Mouse (Mus musculus) gastrocnemius, postnatal 10 days (tissue): Measurements from ENCODE around the gene Cmtm4. TPM values are rescaled to one million over a fixed set of nuclear protein-coding genes. Genes with fewer than 3 reads are reported as not detected.

Source experiments
- DNase-seq: peaks from one replicate; pipeline ENCODE4 v3.0.0; 2021; ENCODE audit warnings: mixed read lengths
- total RNA-seq, 2 experiments: library from RNA; stranded (reverse); gene quantifications; 2 replicates each; pipeline ENCODE4 v1.2.3; 2021

Gene Cmtm4
- total RNA-seq, 2 experiments from 2014 or later: 6.3 to 7.6 TPM

DNA sequence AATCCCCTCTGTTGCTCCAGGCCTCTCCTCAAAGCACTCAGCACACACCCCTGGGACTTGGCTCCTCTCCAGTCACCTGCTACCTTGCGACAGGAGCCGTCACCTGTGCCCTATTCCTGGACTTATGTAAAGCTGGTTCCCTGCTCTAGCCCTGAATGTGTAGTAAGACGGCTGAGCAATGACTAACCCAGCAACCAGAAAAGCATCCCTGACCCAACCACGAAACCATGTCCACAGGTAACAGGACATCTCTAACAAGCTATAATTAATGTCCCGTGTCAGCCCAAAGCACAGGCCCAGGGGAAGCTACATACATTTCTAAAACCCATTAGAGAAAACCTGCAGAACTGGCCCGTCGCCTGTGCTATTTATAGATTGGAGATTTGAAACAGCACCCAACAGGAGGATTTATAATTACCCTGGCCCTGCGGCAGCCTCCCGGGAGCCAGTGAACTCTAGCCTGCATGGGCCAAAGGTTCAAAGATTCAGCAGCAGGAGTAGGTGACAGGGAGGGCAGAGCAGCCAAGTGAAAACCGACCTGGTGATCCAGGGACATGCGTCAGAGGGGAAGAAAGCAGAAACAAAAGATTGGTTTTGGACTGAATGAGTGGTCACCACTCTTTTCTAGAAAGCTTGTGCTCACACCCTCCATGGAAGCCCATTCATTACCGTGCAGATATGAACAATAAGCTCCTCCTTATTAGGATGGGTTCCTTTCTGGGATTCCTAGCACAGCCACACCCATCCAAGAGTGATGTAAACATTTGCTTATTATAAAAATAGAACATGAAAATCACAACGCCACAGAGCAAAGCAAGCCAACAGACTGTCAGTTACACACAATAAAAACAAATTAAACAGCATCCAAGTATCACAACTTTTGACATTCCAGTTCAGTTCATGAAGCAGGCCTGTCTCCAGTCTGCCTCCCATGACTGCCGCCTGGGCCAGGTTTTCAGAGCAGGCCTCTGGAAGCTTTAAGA is 20.5 kb downstream of the Cmtm4 start:
- DNase-seq: peak; percentile 29

DNA sequence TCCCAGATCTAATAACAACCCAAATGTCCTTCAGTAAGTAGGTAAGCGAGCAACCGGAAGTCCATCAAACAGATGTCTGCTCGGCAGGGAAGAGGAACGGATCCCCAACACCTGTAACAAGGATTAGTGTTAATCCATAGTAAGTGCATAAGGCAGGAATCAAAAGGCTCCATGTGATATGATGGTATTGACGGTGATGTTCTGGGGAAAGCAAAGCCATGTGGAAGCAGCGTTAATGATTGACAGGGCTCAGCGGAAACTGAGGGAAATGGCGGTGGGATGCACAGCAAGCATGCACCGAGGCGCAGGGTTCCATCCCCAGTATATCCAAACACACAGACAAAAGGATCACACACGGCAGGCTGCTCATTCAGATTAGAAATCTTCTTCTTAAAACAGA is 21.3 kb downstream of the Cmtm4 start:
- no peak for DNase-seq

DNA sequence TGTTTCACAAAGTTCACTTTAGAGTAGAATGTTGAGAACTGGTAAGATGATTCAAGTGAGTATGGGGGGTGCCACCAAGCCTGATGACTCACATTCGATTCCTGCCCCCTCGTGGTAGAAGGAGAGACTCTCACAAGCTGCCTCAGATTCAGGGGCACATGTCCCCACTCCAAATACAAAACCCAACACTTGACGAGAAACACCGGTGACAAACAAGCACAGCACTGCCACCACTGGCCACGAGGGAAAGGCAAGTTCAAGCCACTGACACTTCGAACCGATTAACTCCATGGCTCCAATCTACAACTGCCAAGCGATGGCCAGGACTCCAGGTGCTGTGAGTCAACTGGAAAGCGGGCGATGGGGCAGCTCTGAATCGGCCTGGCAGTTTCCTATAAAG is 21.8 kb downstream of the Cmtm4 start:
- no peak for DNase-seq

DNA sequence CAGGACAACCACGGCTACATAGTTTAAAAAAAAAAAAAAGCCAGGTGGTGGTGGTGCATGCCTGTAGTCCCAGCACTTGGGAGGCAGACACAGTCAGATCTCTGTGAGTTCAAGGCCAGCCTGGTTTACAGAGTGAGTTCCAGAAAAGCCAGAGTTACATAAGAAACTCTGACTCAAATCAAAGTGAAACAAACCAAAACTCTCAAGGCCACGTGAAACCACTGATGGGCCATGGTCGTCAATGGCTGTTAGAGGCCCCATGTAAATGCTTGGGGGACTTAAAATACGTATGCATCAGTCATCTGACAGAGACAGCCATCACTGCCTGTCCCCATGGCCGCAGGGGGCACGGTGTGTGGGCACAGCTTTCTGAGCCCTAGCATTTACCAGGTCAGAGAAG is 24.5 kb downstream of the Cmtm4 start:
- no peak for DNase-seq

DNA sequence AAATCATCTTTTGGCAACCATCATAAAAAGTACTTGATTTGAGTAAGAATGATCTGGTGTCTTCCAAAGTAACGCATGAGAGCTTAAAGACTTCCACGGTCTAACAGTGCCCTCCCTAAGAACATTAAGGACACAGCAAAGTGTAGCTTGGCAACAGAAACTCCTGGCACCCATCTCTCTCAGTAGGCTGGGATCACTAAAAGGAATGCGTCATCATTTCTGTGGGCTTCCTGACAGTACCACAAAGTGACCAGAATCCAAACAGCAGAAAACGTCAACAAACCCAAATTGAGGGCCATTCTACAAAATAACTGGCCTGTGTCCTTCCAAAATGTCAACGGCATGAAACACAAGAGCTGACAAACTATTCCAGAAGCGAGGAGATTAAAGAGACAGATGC is 25.5 kb downstream of the Cmtm4 start:
- no peak for DNase-seq

DNA sequence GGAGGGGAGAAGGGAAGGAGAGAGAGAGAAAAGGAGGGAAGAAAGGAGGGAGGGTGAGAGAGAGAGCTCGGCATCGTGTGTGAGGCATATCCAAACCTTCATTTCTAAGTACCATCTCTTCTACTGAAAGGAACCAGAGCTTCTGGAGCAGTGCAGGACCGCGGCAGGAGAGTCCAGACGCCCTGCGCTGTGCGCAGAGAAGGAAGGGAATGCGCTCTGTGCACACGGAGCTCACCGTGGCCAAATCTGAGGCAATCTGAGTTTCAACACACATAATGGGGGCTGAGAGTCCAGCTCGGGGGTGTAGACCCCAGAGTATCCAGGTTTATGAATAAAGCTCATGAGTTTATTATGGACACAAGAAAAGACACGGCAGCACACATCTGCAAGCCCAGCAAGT is 26.0 kb downstream of the Cmtm4 start:
- DNase-seq: no peak

DNA sequence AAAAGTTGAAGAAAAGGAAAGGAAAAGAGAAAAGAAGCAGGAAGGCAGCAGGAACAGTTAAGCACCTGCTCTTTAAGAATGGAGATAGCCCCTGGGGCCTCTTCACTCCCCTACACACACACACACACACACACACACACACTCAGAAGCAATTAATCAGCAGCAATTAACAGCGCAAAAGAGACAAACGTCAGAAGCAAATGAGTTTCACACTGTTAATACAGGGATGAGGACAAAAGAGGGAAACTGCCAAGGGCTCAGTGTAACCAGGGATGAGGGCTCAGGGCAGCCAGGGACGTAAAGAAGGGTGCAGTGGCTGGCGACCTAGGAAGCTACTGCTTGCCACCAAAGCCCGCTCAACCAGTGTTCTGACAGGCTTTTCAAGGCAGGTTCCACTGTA is 28.2 kb downstream of the Cmtm4 start:
- DNase-seq: no peak

DNA sequence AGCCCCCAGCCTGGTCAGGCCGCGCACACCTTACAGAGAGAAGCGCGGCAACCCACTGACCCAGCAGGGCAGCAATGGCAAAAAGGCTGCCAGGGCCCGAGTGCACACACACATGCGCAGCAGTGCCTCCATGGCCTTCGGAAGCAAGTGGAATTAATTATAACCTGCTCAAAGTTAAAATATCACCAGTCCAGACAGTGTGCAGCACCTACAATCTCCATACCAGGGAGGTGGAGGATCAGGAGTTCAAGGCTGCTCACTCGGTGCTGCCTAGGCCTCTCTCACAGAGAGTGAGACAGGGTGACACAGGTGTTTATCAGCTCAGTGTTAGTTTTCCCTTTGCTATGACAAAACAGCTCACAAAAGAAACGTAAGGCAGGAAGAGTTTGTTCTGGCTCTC is 29.9 kb downstream of the Cmtm4 start:
- no peak for DNase-seq

DNA sequence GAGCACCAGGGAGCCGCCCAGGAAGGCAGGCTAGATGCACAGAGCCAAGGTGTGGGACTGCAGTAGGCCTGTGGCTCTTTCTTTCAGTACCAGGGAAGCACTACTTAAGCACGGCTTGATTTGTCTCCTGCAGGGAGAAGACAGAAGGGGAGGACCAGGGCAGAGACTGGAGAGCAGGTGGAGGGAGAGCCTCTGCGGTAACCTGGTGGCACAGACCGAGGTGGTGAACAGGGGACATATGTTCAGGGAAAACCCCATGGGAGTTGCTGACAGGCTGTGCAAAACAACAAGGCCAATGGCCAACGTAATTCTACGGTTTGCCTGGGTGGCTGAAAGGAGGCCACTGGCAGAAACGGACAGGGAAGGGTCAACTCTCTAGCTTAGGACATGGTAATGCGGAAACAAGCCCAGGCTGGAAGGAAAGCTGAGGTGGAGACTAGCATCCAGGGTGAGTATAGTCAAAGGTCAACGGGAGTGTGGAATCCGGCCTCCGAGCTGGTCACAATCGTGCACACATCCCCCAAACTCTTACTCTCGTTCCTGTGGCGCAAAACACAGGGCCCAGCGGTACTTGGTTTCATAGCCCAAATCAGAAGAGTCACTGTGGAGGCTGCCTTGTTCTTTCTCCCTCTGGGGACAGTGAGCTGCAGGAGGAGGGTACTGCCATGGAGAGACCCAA is 35.7 kb downstream of the Cmtm4 start:
- DNase-seq: no peak

DNA sequence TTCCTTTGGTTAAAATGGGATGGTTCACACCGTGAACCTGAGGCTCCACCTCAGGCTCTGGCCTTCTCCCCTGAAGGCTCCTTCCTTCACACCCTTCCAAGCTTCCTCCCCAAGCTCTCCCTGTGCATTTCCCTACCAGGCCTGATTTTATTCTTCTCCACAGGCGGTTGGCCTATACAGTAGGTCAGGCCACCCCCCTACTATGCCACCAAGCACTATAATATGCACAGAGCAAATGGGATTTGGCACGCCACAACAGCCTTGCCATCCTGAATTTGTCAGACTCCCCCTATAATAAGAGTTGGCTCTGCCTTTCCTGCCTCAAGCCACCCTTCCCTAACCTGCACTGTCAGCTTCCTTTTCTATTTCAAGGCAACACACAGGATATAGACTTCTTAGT is 37.0 kb downstream of the Cmtm4 start:
- DNase-seq: no peak

DNA sequence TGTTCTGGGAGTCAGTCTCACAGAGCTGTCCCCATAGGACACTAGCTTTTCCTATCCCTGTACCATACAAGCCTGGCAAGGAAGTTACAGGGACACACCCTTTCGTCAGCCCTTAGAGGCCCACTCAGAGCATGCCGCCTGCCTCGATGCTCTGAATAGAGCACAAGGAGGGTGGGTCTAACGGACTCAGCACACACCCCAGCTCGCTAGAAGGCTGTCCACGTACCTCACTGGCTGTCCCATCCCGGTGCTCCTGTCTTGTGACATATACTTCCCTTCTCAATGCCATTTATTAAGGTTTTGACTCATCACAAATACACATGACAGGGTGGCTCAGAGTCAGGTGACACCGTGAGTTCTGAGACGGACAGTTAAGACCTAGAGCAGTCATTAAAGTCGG is 41.1 kb downstream of the Cmtm4 start:
- no peak for DNase-seq

DNA sequence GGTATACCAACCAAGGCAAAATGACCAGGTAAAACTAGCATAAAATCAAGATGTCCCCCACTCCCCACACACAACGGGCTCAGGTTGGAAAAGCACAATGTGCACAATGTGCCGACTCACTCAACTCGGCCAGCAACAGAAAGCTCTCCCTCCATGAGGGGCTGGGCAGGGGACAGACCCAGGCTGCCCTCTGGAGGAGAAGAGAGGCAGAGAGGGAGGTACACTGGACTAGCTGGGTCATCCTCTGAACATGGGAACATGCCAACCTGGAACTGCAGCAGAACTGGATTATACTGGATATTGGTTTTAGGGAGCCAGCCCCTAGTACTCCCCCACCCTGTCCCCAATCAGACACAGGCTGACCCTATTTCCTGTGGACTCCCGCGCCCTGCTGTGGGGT is 42.4 kb downstream of the Cmtm4 start:
- no peak for DNase-seq

DNA sequence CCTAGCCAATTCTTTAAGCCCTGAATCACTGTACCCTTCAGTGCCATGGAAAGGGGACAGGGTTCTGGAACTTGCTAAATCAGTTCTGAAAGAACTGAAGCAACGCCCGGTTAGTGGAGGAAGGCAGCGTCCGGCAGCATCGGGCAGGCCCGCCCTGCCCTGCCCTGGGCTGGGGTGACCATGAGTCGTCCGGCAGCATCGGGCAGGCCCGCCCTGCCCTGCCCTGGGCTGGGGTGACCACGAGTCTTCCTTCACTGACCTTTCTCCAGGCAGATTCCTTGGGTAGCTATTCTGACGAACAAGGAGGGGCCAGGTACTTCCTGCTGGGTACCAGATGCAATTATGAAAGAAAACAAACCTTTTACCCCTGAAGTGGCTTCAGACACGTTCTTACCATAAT is 45.6 kb downstream of the Cmtm4 start:
- no peak for DNase-seq

DNA sequence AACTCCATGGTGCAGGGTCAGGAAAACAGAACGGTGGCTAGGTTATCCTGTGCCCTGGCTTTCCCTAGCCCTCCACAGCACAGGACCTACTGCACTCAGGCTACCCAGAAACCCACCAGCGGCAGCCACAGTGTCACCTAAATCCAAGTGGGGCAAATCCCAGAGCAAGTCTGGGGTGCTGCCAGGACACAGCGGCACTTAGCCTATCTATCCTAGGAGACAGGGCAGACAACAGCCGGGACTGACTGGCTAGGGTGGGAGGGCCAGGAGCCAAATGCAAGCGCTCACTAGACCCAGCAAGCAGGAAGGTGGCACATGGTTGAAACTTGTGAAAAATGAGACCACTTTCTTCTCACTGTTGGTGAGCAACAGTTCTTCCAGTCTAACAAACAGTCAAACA is 46.6 kb downstream of the Cmtm4 start:
- DNase-seq: no peak

DNA sequence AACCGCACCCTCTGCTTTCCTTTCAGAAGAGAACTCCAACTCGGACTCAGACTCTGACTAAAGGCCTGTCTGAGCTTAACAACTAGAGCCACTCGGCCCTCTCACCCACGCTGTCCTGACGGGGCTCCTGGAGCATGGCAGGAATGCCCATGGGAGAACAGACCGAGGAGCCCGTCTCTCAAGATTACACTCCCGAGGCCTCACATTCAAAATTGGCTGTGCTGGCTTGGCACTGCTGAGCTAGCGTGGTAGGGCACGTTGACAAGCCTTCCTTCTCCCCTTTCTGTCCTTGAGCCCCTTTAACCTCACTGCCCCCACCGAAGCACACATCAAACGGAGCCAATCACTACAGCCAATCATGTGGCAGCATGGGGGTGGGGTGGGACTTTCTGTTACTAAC is 48.9 kb downstream of the Cmtm4 start:
- DNase-seq: no peak

DNA sequence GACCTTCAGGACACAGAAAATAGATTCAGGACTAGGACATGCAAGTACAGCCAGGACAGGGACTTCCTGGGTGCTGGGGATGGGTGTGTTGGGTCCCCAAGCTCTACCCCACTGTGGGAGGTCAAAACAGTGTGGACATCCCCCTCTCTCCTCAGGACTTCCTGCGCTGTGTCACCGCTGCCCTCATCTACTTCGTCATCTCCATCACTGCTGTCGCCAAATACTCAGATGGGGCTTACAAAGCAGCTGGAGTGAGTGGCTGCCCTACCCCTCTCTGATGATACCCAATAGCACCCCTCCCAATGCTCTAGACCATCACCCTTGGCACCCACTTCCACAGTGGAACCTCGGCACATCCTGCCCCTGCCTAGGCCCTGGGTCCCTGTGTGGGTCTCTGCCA is 51.0 kb downstream of the Cmtm4 start:
- DNase-seq: no peak

DNA sequence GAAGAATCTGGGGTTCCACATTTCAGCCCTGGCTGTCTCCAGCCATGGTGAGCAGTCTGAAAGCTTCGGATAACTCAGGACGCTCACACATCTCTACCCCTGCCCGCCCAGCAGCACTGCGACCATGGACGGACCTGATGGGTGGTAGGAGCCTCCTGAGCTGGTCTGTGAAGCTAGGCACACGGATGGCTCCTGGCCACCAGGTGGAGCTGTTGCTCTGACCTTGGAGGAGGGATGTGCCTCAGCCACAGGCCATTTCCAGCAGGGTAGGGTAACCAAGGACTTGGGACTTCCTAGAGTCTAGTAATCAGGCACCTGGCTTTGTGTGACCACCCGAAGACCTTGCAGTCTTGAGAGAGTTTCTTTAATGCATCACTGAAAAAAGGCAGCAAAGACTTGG is 51.6 kb downstream of the Cmtm4 start:
- peak; percentile 93 for DNase-seq

DNA sequence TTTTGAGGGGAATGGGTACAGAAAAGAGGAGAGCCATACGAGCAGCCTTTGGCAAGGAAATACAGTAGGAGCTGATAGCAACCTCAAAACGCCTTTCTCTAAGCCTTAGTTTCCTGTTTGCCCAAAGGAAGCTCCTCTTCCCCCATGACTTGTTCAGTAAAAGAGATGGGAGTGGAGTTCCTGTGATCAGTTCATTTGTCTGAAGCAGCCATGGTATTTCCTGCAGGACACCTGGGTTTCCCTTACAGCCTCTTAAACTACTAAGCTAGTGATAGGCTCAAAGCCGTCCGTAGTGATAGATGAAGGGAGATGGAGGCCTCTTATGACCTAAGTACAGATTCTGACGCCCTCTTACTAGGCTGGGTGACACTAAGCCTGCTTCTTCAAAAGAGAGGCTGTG is 53.2 kb downstream of the Cmtm4 start:
- DNase-seq: no peak

DNA sequence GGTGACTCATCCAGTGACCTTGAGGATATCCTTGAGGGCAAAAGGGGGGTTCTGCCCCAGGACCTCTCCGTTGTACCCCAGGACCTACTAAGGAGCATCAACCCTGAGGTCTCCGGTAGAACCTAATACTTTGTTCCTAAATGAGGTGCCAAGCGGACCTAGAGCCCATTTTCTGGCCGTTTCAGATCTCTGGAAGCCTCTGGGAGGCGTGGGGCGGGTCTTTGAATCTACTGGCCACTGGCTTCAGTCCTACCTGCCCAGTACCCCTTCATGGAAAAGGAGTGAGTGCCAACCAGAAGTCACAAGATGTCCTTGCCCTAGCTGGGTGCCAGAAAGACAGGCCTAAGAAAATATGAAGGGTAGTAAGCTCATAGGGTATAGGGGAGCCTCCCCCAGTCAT is 53.9 kb downstream of the Cmtm4 start:
- no peak for DNase-seq

DNA sequence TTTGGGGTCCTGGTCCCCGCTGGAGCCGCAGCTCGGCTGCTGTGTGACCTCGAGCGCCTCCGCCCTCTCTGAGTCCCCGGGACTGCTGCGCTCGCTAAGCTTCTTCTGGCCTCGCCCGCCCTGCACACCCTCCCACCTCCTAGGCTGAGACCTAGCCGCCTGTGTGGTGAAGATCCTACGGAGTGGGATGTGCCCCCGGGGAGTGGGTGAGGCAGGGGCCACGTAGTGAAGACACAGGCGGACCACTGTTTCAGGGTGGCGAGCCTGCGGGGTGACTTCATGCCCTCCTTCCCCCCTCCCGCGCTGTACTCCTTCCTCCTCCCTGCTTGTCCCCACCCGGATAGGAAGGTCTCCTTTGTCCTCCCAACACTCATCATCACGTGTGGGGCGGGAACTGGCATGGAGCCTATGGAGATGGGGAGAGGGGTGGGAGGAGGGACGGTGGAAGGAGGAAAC is 54.5 kb downstream of the Cmtm4 start:
- DNase-seq: peak; percentile 78

DNA sequence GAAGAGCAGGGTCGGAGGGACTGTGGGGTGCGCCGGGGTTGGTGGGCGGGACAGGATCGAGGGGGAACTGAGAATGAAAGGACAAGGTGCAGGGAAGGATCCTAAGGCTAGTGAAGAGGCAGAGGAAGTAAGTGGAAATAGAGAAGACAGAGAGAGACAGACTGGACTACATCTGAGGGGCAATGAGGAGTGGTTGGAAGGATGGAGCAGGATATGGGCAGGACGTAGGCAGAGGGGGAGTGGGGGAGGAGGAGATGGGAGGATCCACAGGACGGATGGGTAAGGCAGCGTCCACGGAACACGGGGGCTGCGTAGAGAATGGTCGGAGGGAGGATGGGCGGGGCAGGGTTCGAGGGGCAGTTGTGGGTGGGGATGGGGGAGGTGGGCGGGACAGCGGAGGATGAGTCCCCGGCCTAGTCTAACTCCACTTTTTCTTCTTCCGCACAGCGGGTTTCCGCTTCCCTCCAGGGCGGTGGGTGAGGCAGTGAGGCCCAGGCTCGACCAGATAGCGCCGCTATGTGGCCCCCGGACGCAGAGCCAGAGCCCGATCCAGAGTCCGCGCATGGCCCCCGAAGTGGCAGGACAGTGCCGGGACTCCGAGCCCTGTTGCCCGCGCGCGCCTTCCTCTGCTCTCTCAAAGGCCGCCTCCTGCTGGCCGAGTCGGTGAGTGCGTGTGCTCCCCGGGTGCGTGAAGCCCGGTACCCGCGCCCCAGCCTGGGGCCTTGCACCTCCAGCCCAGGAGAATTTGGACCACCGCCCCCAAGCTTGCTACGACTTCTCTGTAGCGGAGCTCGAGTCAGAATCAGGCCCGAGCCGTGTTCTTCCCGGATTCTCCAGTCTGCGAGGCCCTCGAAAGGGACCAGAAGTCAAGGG is 55.1 kb downstream of the Cmtm4 start:
- peak; percentile 80 for DNase-seq

DNA sequence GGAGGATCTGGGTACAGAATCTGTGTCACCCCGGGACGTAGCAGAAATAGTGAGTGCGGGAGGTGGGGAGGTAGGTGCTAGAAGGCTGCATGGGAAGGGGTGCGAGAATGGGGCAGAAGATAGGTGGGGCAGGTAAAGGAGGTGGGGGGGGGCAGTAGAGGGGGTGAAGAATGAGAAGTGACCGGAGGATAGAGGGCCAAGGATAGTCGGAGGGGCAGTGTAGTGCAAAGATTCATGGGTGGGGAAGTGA is 55.7 kb downstream of the Cmtm4 start:
- no peak for DNase-seq
